Mouse (Mus musculus): ENCODE data around the gene Rhox4c. TPM values are rescaled to one million over a fixed set of nuclear protein-coding genes. Genes with fewer than 3 reads are reported as not detected.

Gene Rhox4c
- not detected for polyA plus RNA-seq (2015; fragmentation: Illumina TruSeq; extraction: RNeasy Lipid Tissue Mini Kit (QIAGEN cat#74804); ENCODE audit: insufficient read depth, low read depth, low replicate concordance)

DNA sequence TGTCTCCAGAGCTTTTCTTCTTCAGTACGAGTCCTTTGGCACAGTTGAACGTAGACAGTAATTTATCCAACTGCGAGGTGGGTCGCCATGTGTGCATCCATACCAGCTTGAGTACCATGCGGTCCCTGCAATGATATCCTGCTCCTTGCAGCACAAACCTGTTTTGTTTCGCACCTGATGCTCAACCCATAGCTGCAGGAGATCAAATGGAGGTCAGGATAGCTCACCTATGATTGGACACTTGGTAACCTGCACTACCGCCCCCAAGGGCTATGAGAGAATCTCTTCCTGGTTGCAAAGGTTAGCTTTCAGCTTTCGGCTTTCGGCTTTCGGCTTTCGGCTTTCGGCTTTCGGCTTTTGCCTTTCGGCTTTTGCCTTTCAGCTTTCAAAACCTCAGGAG is at the start of gene Rhox4c:
Rhox4c (plus strand) TSS at position 301 of the 400 bp plus-strand sequence.

DNA sequence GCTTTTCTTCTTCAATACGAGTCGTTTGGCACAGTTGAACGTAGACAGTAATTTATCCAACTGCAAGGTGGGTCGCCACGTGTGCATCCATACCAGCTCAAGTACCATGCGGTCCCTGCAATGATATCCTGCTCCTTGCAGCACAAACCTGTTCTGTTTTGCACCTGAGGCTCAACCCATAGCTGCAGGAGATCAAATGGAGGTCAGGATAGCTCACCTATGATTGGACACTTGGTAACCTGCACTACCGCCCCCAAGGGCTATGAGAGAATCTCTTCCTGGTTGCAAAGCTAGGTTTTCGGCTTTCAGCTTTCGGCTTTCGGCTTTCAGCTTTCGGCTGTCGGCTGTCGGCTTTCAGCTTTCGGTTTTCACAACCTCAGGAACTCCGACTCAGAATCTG is 47.9 kb upstream of the Rhox4c start, which contains the start of gene Rhox4b:
Rhox4b (plus strand) TSS at position 301 of the 400 bp plus-strand sequence.

DNA sequence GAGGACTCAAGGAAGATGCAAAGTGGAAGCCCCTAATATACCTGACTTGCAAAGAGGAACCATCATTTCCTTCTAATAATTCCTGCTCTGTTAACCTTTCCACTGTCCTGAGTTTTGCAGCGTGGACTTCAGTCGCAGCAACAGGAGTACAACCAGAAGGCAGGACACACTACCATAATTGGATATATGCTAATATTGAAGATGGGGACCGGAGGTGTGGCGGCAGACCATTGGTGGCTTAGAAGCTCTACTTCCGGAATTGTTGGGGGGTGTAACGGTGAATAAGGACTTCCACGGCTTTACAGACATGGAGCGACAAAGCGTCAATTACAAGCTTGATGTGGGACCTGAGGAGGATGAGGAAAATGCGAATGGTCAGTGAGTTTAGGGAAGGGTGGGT is 26.8 kb upstream of the Rhox4c start, which contains the start of gene Rhox2c:
Rhox2c (plus strand) TSS at position 301 of the 400 bp plus-strand sequence.

DNA sequence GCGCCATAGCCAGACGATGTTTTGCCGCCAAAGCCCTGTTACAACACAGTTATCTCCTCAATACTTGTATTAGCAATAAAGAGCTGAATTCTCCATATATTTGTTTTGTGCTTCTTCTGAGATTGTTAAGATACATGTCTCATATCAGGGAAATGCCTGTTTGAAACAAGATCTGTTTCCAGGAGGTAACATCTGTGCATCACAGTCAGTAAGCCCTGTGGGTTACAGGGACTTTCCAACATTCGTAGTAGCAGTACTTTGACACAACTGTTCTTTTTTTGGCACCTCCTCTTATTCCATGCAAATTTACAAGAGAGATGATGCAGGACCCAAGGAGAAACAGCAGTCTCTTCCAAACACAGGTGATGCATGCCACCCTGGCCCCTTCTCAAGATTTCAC is 21.9 kb upstream of the Rhox4c start, which contains the start of gene Rhox3c:
Rhox3c (plus strand) TSS at position 301 of the 400 bp plus-strand sequence.

DNA sequence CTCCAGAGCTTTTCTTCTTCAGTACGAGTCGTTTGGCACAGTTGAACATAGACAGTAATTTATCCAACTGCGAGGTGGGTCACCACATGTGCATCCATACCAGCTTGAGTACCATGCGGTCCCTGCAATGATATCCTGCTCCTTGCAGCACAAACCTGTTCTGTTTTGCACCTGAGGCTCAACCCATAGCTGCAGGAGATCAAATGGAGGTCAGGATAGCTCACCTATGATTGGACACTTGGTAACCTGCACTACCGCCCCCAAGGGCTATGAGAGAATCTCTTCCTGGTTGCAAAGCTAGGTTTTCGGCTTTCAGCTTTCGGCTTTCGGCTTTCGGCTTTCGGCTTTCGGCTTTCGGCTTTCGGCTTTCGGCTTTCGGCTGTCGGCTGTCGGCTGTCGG is 33.9 kb downstream of the Rhox4c start, which contains the start of gene Rhox4d:
Rhox4d (plus strand) TSS at position 301 of the 400 bp plus-strand sequence.

DNA sequence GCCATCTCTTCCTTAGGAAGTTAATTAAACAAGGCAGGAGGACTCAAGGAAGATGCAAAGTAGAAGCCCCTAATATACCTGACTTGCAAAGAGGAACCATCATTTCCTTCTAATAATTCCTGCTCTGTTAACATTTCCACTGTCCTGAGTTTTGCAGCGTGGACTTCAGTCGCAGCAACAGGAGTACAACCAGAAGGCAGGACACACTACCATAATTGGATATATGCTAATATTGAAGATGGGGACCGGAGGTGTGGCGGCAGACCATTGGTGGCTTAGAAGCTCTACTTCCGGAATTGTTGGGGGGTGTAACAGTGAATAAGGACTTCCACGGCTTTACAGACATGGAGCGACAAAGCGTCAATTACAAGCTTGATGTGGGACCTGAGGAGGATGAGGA is 50.0 kb downstream of the Rhox4c start, which contains the start of gene Rhox2e:
Rhox2e (plus strand) TSS at position 301 of the 400 bp plus-strand sequence.

Other genes with a start within 250 kb of the Rhox4c start
- not detected for gene Rhox2a, start 235.4 kb upstream of the Rhox4c start, polyA plus RNA-seq (2015; fragmentation: Illumina TruSeq; extraction: RNeasy Lipid Tissue Mini Kit (QIAGEN cat#74804); ENCODE audit: insufficient read depth, low read depth, low replicate concordance)
- not detected for gene Rhox3a, start 230.4 kb upstream of the Rhox4c start, polyA plus RNA-seq (2015; fragmentation: Illumina TruSeq; extraction: RNeasy Lipid Tissue Mini Kit (QIAGEN cat#74804); ENCODE audit: insufficient read depth, low read depth, low replicate concordance)
- not detected for gene Rhox4a, start 215.0 kb upstream of the Rhox4c start, polyA plus RNA-seq (2015; fragmentation: Illumina TruSeq; extraction: RNeasy Lipid Tissue Mini Kit (QIAGEN cat#74804); ENCODE audit: insufficient read depth, low read depth, low replicate concordance)
- gene Rhox3a2, start 100.3 kb upstream of the Rhox4c start, polyA plus RNA-seq (2015; fragmentation: Illumina TruSeq; extraction: RNeasy Lipid Tissue Mini Kit (QIAGEN cat#74804); ENCODE audit: insufficient read depth, low read depth, low replicate concordance) = not detected
- not detected for gene Rhox4a2, start 89.5 kb upstream of the Rhox4c start, polyA plus RNA-seq (2015; fragmentation: Illumina TruSeq; extraction: RNeasy Lipid Tissue Mini Kit (QIAGEN cat#74804); ENCODE audit: insufficient read depth, low read depth, low replicate concordance)
- gene Rhox2b, start 68.3 kb upstream of the Rhox4c start, polyA plus RNA-seq (2015; fragmentation: Illumina TruSeq; extraction: RNeasy Lipid Tissue Mini Kit (QIAGEN cat#74804); ENCODE audit: insufficient read depth, low read depth, low replicate concordance) = not detected
- gene Rhox4b, start 47.8 kb upstream of the Rhox4c start, polyA plus RNA-seq (2015; fragmentation: Illumina TruSeq; extraction: RNeasy Lipid Tissue Mini Kit (QIAGEN cat#74804); ENCODE audit: insufficient read depth, low read depth, low replicate concordance) = not detected
- gene Rhox2c, start 26.7 kb upstream of the Rhox4c start, polyA plus RNA-seq (2015; fragmentation: Illumina TruSeq; extraction: RNeasy Lipid Tissue Mini Kit (QIAGEN cat#74804); ENCODE audit: insufficient read depth, low read depth, low replicate concordance) = not detected
- gene Rhox3c, start 21.8 kb upstream of the Rhox4c start, polyA plus RNA-seq (2015; fragmentation: Illumina TruSeq; extraction: RNeasy Lipid Tissue Mini Kit (QIAGEN cat#74804); ENCODE audit: insufficient read depth, low read depth, low replicate concordance) = not detected
- not detected for gene Rhox2d, start 13.1 kb downstream of the Rhox4c start, polyA plus RNA-seq (2015; fragmentation: Illumina TruSeq; extraction: RNeasy Lipid Tissue Mini Kit (QIAGEN cat#74804); ENCODE audit: insufficient read depth, low read depth, low replicate concordance)
- gene Rhox4d, start 34.0 kb downstream of the Rhox4c start, polyA plus RNA-seq (2015; fragmentation: Illumina TruSeq; extraction: RNeasy Lipid Tissue Mini Kit (QIAGEN cat#74804); ENCODE audit: insufficient read depth, low read depth, low replicate concordance) = not detected
- not detected for gene Rhox2e, start 50.1 kb downstream of the Rhox4c start, polyA plus RNA-seq (2015; fragmentation: Illumina TruSeq; extraction: RNeasy Lipid Tissue Mini Kit (QIAGEN cat#74804); ENCODE audit: insufficient read depth, low read depth, low replicate concordance)
- not detected for gene Rhox3e, start 61.7 kb downstream of the Rhox4c start, polyA plus RNA-seq (2015; fragmentation: Illumina TruSeq; extraction: RNeasy Lipid Tissue Mini Kit (QIAGEN cat#74804); ENCODE audit: insufficient read depth, low read depth, low replicate concordance)
- gene Rhox4e, start 77.1 kb downstream of the Rhox4c start, polyA plus RNA-seq (2015; fragmentation: Illumina TruSeq; extraction: RNeasy Lipid Tissue Mini Kit (QIAGEN cat#74804); ENCODE audit: insufficient read depth, low read depth, low replicate concordance) = not detected
- not detected for gene Rhox2f, start 91.1 kb downstream of the Rhox4c start, polyA plus RNA-seq (2015; fragmentation: Illumina TruSeq; extraction: RNeasy Lipid Tissue Mini Kit (QIAGEN cat#74804); ENCODE audit: insufficient read depth, low read depth, low replicate concordance)
- gene Rhox3f, start 100.7 kb downstream of the Rhox4c start, polyA plus RNA-seq (2015; fragmentation: Illumina TruSeq; extraction: RNeasy Lipid Tissue Mini Kit (QIAGEN cat#74804); ENCODE audit: insufficient read depth, low read depth, low replicate concordance) = not detected
- not detected for gene Rhox4f, start 127.4 kb downstream of the Rhox4c start, polyA plus RNA-seq (2015; fragmentation: Illumina TruSeq; extraction: RNeasy Lipid Tissue Mini Kit (QIAGEN cat#74804); ENCODE audit: insufficient read depth, low read depth, low replicate concordance)
- gene Rhox3g, start 148.3 kb downstream of the Rhox4c start, polyA plus RNA-seq (2015; fragmentation: Illumina TruSeq; extraction: RNeasy Lipid Tissue Mini Kit (QIAGEN cat#74804); ENCODE audit: insufficient read depth, low read depth, low replicate concordance) = not detected
- not detected for gene Rhox2g, start 163.1 kb downstream of the Rhox4c start, polyA plus RNA-seq (2015; fragmentation: Illumina TruSeq; extraction: RNeasy Lipid Tissue Mini Kit (QIAGEN cat#74804); ENCODE audit: insufficient read depth, low read depth, low replicate concordance)
- gene Rhox4g, start 171.0 kb downstream of the Rhox4c start, polyA plus RNA-seq (2015; fragmentation: Illumina TruSeq; extraction: RNeasy Lipid Tissue Mini Kit (QIAGEN cat#74804); ENCODE audit: insufficient read depth, low read depth, low replicate concordance) = not detected
- not detected for gene Rhox3h, start 188.4 kb downstream of the Rhox4c start, polyA plus RNA-seq (2015; fragmentation: Illumina TruSeq; extraction: RNeasy Lipid Tissue Mini Kit (QIAGEN cat#74804); ENCODE audit: insufficient read depth, low read depth, low replicate concordance)
- not detected for gene Rhox2h, start 192.9 kb downstream of the Rhox4c start, polyA plus RNA-seq (2015; fragmentation: Illumina TruSeq; extraction: RNeasy Lipid Tissue Mini Kit (QIAGEN cat#74804); ENCODE audit: insufficient read depth, low read depth, low replicate concordance)